Mouse (Mus musculus) left cerebral cortex, postnatal 10 days (tissue): ENCODE data around the gene Mast3. TPM values are rescaled to one million over a fixed set of nuclear protein-coding genes. Genes with fewer than 3 reads are reported as not detected.
"Not testable (repeated sequence)": the region's sequence is repeated elsewhere in the genome, so short reads cannot be mapped to it uniquely, and the experiment has no call there.

Source experiments
- DNase-seq, 2 experiments: peaks; one replicate each; pipeline ENCODE4 v3.0.0; 2021 to 2022; ENCODE audit warnings: low spot score in 2 of 2, mixed read lengths in 1 of 2; ENCODE audit errors: extremely low spot score in 1 of 2
- intact Hi-C: fragments of 180-260 bp; cut with DNase I; formaldehyde crosslinking; loops from one replicate; pipeline ENCODE4 v1.15.1; 2025
- total RNA-seq, 2 experiments: library from RNA; stranded (reverse); gene quantifications; 2 replicates each; pipeline ENCODE4 v1.2.3; 2021

Mast3 gene
- total RNA-seq, 2 experiments from 2014 or later: 115 to 117 TPM

DNA sequence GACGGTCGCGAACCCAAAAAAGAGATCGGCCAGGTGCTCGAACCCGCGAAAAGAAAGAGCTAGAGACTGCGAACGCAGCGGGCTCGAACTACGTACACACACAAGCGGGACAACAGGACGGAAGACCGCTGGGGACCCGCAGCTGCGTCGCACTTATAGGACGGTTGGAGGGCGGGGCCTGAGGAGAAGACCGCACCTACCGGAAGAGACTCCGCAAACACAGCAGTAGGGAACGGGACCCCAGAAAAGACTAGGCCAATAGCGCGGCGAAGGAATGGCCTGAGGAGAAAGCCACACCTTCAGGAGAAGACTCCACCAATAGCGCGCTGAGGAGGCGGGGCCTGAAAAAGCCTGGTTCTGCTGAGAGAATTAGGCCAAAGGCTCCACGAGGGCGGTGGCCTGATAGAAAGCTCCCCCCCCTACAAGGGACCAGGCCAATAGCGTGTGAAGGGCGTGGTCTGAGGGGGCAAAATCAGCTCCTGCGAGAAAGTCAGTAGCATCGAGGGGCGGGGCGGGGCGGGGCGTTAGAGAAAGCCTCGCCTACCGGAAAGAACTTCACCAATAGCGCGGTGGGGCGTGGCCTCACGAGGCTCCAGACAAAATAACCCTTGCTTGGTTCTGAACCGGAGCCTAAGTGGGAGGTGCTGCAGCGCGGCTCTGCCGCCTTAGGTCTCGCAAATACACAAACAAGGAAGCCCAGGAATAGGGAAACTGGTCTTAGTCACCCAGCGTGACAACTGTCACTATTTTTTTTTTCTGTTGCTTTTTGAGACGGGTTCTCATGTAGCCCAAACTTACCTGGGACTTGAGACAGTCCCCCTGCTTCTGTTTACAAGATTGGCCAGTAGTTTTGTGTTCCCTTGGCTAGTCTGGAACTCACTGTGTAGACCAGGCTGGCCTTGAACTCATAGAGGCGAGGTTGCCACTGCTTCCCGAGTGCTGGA lies 34.8 kb upstream of the Mast3 start, which contains the start of gene Arrdc2:
Arrdc2 (minus strand) TSS at position 313 of the 944 bp plus-strand sequence.
- peak; percentile 99 to 100 for DNase-seq
- intact Hi-C loops: loop anchor here (2.0 to 5.0 kb wide), 4 partner anchors 17 to 117 kb away; partner anchors contain the start of genes Mpv17l2 and Pde4c

DNA sequence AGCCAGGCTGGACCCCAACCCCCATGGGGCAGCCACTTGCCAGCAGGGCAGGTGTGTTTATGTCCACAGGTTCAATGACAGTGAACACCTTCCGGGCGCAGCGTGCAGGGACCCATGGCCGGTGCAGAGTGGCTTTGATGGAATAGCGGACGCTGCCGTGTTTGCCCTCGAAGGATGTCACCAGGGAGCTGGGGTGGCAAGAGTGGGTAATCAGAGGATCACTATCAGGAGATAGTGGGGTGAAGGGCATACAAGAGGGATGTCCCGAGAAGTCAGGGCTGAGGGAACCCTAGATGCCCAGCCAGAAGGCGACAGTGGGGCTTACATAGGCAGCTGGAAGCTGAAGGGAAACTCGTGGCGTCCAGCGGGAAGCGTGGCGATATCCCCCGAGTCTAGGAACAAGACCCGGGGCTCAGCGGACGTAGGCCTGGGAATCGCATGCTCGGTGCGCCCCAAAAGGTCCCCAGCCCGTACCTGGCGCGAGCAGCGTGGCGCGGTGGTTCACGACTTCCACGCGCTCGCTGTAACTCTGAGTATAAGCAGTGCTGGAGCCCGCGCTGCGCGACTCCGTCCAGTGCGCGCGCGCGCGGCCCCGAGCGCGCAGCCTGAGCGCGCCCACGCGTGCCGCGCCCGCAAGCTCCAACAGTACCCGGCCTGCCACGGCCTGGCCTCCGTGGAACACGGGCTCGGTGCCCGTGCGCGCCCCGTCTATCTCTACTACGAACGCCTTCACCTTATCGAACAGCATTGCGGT lies 34.0 kb upstream of the Mast3 start:
- intact Hi-C loops: loop anchor here (2.0 to 5.0 kb wide), 2 partner anchors 16 to 37 kb away; no protein-coding TSS in a partner anchor
- DNase-seq: peak in 1 of 2 experiments; percentile 64

DNA sequence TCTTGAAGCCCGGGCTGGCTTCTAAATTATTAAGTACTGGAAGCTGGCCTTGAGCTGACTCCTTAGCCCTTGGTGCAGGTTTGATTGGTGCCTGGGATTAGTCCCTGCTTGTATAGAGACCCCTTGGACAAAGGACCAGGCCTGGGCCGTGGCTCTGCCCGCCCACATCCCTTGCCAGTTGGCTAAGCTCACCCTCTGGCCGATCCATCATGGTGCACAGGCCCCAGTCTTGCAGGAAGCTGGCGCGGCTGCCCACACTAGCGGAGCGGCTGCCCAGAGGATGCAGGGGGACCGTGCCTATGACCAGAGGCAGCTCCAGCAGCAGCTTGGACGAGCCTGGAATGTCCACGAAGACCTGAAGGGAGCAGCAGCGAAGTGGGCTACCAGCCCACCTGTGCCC lies 31.8 kb upstream of the Mast3 start:
- DNase-seq: no peak
- intact Hi-C loops: loop anchor here (5.0 kb wide), 1 partner anchor 34 kb away; no protein-coding TSS in a partner anchor

DNA sequence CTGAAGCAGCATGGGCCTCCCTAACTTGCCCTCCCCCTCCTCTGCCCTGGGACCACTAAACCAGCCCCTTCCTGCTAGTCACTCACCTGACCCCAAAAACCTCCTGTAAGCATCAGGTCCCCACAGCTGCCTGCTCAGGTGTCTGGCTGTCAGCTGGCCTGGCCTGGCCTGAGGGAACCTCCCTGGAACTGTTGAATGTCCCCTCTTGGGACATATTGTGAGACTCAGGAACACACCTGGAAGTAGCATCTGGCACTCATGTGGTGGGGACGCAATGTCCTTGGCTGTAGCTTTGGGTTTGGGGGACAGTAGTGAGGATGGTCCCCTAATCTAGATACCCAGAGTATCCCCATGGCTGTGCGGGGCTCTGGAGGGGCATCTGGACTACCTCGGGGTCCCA lies 29.2 kb upstream of the Mast3 start:
- intact Hi-C loops: no loop called here
- no peak for DNase-seq

DNA sequence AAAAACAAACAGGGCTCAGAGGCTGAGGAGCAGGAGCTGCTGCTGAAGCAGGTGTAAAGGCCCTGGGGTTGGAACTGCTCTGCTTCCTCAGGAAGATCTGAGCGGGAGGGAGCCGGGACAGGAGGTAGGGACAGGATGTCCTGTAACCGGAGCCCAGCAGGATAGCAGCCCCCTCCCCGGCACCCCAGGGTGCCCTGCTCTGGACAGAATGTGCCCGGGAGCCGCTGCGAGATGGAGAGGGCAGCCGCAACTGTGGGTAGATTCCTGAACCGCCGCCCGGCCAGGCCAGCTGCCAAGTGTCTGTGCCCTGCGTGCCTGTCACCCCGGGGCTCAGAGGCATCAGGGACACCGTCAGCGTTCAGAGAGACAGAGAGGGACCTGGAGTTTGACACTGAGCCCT lies 28.7 kb upstream of the Mast3 start:
- intact Hi-C loops: no loop called here
- DNase-seq: peak in 1 of 2 experiments; percentile 65

DNA sequence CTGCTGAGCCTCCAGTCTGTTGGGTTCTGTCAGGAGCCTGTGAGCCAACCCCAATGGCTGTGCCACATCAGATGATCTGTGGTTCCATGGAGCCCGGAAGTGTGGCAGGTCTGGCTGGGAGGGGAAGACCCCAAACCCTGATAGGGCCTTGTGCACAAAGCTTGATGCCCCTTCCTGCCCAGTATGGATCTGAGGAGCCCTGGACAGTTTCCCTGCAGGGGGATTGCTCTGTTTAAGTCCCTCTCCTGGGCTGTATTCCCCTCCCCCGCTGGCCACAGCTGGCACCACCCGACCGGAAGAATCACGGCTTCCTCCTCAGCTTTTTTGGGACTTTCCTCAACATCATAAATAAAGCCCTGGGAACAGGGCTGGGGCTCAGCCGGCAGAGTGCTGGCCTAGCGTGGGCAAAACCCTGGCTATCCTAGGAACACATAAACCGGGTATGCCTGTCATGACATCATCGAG lies 28.2 kb upstream of the Mast3 start:
- intact Hi-C loops: no loop called here
- DNase-seq: peak in 1 of 2 experiments; percentile 65

DNA sequence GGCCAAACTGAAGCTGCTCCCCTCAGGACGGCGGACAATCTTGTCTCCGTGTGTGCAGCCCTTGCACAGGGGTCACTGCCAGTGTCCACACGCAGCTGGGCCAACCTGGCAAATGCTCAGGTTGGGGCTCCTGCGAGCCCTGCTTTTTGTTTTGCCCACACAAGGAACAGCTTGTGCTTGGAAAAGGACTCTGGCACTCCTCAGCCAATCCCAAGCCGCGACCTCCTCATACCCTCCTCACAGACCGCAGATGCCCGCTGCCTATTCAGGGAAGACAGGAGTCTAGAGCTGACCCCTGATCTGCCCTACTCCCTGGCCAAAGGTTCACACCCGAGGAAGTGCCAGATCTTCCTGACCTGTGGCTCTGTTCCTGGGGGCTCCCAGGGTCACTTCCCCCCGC lies 27.5 kb upstream of the Mast3 start:
- intact Hi-C loops: no loop called here
- no peak for DNase-seq

DNA sequence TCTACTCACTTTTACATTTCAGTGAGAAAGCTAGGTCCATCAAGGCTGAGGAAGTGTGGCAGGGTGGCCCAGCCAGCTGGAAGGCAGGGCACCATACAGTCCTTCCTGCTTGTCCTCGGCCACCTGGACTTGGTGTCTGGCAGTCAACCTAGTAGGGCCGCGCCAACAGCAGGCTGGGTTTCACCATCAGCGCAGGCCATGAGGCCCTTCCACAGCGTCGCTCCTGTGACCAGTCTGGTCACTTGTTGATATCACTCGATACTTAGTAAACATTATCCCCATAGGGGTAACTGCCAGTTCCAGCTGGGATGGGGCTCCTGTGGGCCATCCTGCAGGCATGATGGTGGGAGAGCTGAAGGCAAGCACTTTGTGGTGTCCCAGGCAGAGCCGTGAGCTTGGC lies 26.7 kb upstream of the Mast3 start:
- intact Hi-C loops: no loop called here
- DNase-seq: no peak

DNA sequence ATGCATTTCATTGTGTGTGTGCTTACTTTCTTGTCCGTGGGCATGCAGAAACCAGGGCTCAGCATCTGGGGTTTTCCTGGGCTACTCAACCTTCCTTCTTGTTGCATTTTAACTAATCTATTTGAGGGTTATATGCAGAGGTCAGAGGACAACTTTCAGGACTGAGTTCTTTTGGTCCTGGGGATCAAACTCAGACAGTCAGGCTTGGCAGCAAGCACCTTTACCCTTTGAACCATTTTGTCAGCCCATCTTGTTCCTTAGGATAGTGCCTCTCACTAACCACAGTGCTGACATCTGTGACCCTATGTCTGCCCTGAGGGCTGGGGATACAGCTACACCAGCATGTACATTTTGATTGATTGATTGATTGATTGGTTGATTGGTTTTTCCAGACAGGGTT lies 22.9 kb upstream of the Mast3 start:
- DNase-seq: no peak
- intact Hi-C loops: no loop called here

DNA sequence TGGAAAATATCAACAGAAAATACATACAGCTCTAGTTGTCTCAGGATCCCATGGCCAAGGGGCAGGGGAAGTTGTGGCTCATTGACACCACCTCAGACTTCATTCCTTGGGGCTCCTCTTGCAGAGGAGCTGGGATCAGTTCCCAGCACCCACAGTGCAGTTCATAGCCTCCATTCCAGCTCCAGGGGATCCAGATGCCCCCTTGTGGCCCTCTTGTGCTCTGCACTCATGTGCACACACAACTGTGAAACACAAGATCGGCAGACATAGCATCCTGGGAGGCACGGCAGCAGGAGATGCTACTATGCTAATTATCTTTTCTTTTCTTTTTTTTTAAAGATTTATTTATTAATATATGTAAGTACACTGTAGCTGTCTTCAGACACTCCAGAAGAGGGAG lies 22.2 kb upstream of the Mast3 start:
- DNase-seq: no peak
- intact Hi-C loops: no loop called here

DNA sequence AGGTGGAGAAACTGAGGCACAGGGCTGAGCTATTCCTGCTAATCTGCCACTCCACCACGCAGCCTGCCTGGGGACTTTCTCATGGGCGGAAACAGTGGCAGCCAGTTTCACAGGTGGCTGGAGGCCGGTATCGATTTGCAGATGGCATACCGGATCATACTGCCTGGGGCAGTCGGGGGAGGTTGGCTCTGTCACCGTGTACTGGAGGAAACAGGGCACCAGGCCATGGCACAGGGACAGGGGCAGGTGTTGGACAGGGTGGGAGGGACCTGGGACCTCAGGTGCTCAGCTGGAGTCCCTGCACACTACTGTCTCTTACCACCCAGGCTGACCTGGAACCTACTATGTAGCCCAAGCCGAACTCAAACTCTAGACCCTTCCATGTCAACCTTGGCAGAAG lies 21.0 kb upstream of the Mast3 start:
- intact Hi-C loops: no loop called here
- no peak for DNase-seq

DNA sequence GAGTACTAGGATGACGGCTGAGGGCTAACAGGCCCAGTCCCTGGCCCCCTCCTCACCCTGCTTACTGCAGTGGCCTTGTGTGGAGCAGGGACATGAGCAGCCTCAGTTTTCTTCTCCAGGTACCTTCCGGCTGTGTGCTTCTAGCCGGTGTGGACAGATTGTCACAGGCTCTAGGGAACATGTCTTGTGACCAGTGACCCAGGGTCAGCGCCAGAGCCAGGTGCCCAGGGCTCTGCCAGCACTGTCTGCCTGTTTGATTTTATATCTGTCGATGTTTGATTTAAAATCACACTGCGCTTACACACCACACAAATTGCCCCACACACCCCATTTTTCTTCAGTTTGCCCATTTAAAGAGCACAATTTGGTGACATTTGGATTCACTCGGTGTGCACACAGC lies 18.9 kb upstream of the Mast3 start:
- DNase-seq: no peak
- intact Hi-C loops: loop anchor here (2.0 kb wide), 1 partner anchor 15 kb away; the partner anchor contains the start of gene Arrdc2

DNA sequence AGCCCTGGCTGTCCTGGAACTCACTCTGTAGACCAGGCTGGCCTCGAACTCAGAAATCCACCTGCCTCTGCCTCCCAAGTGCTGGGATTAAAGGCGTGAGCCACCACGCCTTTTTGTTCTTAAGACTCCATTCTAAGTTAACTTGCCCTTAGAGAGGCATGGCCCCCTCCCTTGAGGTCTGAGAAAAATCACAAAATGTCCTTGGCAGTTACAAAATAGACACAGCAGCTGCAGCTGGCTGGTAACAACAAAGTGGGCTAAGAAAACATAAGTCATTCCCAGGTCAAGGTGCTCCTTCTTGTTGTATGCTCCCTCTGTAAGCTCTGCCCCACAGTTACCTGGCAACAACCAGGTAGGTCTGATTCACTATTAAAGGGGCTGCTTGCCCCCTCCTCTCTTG lies 17.7 kb upstream of the Mast3 start:
- not testable (repeated sequence) for DNase-seq
- intact Hi-C loops: loop anchor here (2.0 kb wide), 1 partner anchor 16 kb away; the partner anchor contains the start of gene Arrdc2

DNA sequence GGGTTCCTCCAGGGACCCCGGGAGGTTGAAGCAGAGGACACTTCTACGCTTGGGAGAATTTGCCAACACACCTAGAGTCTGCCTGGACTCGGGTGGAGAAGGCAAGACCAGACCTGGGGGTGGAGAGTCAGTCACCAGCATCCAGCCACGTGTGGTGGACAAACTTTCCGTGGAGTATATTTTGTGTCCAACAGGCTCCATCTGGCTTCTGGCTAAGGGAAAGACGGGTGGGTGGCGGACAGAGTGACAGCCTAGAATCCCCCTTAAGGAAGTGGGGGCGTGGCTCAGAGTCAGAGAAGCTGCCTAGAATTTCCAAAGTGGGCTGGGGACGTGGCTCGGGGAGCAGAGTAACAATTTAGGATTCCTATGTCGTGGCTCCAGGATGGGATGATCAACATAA lies 17.1 kb upstream of the Mast3 start:
- DNase-seq: peak in 1 of 2 experiments; percentile 46
- intact Hi-C loops: loop anchor here (2.0 kb wide), 1 partner anchor 17 kb away; the partner anchor contains the start of gene Arrdc2

DNA sequence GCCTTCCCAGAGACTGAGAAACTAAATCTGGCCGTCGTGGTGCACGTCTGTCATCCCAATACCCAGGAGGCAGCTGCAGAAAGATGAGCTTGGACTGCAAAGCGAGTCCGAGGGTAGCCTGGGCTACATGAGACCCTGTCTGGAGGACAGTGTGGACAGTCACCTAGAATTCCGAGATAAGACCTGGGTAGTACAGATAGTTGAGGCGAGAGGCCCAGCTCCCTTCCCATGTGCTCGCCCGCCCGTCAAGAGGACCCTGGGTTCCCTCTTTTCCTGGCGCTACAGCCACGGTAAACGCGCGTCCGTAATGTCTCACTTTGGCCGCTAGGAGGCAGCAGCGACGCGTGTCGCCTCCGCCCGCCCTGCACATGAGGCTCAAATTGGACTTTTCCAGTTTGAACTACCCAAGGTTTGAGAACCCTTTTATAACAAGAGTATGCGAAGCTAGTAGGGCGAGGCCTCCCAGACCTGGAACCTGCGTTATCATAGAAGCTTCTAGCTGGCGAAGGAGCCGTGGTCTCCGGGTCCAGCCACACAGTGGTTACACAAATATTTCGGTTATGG lies 16.6 kb upstream of the Mast3 start:
- DNase-seq: peak in 1 of 2 experiments; percentile 67
- intact Hi-C loops: no loop called here

DNA sequence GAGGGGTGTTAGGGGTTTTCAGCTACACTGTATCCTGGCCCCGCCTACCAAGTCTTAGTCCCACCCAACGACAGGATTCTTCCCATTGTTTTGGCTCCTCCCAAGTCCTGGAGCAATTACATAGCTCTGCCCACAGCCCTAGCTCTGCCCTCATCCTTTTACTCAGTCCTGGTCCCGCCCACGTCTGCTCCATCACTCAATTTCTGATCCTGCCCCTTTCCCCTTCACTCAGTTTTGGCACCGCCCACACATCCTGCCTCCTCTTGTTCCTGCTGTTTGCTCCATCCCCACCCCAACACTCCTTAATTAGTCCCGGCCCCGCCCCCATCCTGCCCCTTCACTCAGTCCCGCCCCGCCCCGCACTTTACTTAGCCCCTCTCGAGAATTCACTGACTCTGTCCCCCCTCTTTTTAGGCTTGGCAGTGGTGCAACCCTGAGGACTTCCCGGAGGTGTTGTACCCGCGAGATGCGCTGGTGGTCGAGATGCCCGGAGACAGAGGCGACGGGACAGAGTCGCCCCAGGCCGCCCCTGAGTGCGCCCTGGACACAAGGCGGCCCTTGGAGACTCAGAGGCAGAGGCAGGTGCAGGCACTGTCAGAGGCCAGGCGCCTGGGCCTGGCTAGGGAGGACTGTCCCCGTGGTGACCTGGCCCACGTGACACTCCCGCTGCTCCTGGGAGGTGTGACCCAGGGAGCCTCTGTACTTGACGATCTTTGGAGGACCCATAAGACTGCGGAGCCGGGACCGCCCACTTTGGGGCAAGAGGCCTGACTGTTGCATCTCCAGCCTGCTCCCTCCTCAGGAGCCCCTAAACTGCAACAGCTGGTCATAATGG lies 15.5 kb upstream of the Mast3 start:
- intact Hi-C loops: no loop called here
- peak in 1 of 2 experiments; percentile 87 for DNase-seq

DNA sequence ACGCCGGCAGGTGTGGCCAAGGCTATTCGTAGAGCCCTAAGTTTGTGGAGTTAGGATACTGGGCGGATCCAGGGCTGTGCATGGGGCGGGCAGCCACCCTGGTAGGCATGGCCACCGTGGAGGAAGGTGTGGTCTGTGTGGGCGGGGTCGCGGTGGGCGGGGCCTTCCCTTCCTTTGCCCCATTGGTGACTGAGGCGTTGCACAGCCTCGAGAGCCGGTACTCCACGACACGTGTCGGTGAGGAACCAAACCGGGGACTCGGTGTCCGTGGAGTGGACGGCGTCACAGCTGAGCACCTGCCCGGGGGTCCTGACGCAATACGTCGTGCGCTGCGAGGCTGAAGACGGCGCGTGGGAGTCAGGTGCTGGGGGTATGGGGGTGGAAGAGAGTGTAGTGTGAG lies 11.8 kb upstream of the Mast3 start:
- DNase-seq: peak in 1 of 2 experiments; percentile 63
- intact Hi-C loops: no loop called here

DNA sequence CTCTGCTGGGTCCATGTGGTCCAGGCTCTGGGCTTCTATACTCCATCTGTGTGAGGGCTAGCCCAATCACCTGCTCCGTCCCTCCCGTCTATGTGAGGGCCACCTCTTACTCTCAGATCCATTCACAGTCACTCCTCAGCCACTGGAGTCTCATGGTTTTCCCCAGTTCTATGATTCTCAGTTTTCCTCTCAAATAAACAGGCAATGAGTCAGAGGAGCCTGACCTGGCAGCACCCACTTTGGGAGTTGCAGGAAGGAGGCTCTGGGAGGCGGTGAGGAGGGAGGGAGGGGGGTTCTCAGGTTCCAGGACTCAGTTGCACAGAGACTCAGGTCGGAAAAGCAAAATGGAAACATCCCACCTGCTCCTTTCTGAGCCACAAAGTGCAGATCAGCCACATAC lies 8.0 kb upstream of the Mast3 start:
- no peak for DNase-seq
- intact Hi-C loops: no loop called here
